Comparison of ENCODE assay signal across 18 mouse cellular contexts in genomic region chr5:30520214-30520732, GRCm38 (mm10). TPM values are rescaled to one million over a fixed set of nuclear protein-coding genes. Genes with fewer than 3 reads are reported as not detected.
DNase-seq lines count a peak whose midpoint lies in the region; ATAC-seq and TF ChIP-seq lines count a peak whose summit lies in the region.
"Had no signal": no experiment of that assay in that cellular context is flagged by ENCODE, and none has a peak within 500 bp of the region (broad histone marks: within the 10 kb centered on the region; RNA-seq: fewer than 3 reads in every experiment).

No protein-coding gene starts in this region.

- TF ChIP-seq POLR2A in MEL (IDR thresholded peaks at IDR 0.05; ENCODE audit: control insufficient read depth in 1 of 2, insufficient read depth in 1 of 2, low read depth in 1 of 2, low read length in 2 of 2, poor library complexity in 1 of 2) = no peak

- DNase-seq in embryonic facial prominence, embryonic 10.5 days (ENCODE audit: low spot score) = no peak
- peak; percentile 69 for DNase-seq in MEL (ENCODE audit: low read depth, low spot score)
- DNase-seq in liver, postnatal 0 days = no peak
- DNase-seq in left cerebral cortex, adult 2 months (ENCODE audit: extremely low spot score in 1 of 2, low spot score in 2 of 2) = no peak
- no peak for DNase-seq in embryo, embryonic 10.5 days (ENCODE audit: low spot score)
- no peak for DNase-seq in gastrocnemius, postnatal 36 days
- DNase-seq: B cell, adult 2 months; kidney, postnatal 10 days; midbrain, embryonic 14.5 days had no signal

- H3K27me3 ChIP-seq in embryonic facial prominence, embryonic 13.5 days = no peaks in the 10 kb centered on the region
- 0 out of 2 replicates have a peak, but pooled peaks cover 4% of the 10 kb centered on the region for H3K27me3 ChIP-seq in embryonic facial prominence, embryonic 10.5 days (replicated peaks; ENCODE audit: low read depth, poor library complexity, severe bottlenecking)
- no peaks in the 10 kb centered on the region; a peak in 1 of 4 replicates for H3K27me3 ChIP-seq in MEL (ENCODE audit: control insufficient read depth in 1 of 2, insufficient read depth in 2 of 2, low read length in 2 of 2)
- H3K27me3 ChIP-seq in liver, postnatal 0 days (ENCODE audit: insufficient read depth, low read length) = no peaks in the 10 kb centered on the region
- H3K27me3 ChIP-seq: hindbrain, embryonic 15.5 days; neural tube, embryonic 12.5 days had no signal

- H3K36me3 ChIP-seq in embryonic facial prominence, embryonic 13.5 days = no peaks in the 10 kb centered on the region
- no peaks in the 10 kb centered on the region for H3K36me3 ChIP-seq in embryonic facial prominence, embryonic 10.5 days (replicated peaks)
- peaks cover 0 to 35% of the 10 kb centered on the region in 2 experiments; a peak in 2 of 4 replicates for H3K36me3 ChIP-seq in MEL (ENCODE audit: control insufficient read depth in 1 of 2, insufficient read depth in 2 of 2, low read length in 2 of 2)
- H3K36me3 ChIP-seq in liver, postnatal 0 days (replicated peaks; ENCODE audit: insufficient read depth, low read length) = no peaks in the 10 kb centered on the region
- H3K36me3 ChIP-seq: hindbrain, embryonic 15.5 days; neural tube, embryonic 12.5 days had no signal

- H3K27ac ChIP-seq in embryonic facial prominence, embryonic 13.5 days = peak overlapping the region; percentile 17; the same call in 1 of the 2 replicates
- no peak overlapping the region for H3K27ac ChIP-seq in embryonic facial prominence, embryonic 10.5 days (replicated peaks)
- peak overlapping the region; percentile 49; the same call in 1 of the 2 replicates for H3K27ac ChIP-seq in MEL (ENCODE audit: control insufficient read depth, low read depth, low read length)
- no peak overlapping the region for H3K27ac ChIP-seq in liver, postnatal 0 days (ENCODE audit: low read depth)
- no peak overlapping the region for H3K27ac ChIP-seq in left cerebral cortex, adult 2 months
- H3K27ac ChIP-seq: hindbrain, embryonic 15.5 days; neural tube, embryonic 12.5 days had no signal

- ATAC-seq in embryonic facial prominence, embryonic 13.5 days (ENCODE audit: insufficient number of reproducible peaks, insufficient read depth, low FRiP score, low TSS enrichment, low read depth) = no peak
- ATAC-seq in erythroblast, adult 5-6 weeks (replicated peaks; ENCODE audit: low FRiP score, poor library complexity, severe bottlenecking) = peak; percentile 38; the same call in 1 of the 2 replicates
- ATAC-seq in liver, postnatal 0 days = peak; percentile 36; the same call in 1 of the 2 replicates
- ATAC-seq: lung, postnatal 0 days had no signal

- H3K9ac ChIP-seq in embryonic facial prominence, embryonic 13.5 days = no peak overlapping the region
- peak overlapping the region; percentile 45 for H3K9ac ChIP-seq in MEL (ENCODE audit: control insufficient read depth, low read depth, low read length, poor library complexity, severe bottlenecking)
- H3K9ac ChIP-seq in liver, postnatal 0 days (replicated peaks) = no peak overlapping the region
- H3K9ac ChIP-seq: hindbrain, embryonic 15.5 days; neural tube, embryonic 12.5 days had no signal

- TF ChIP-seq RAD21 in MEL (IDR thresholded peaks at IDR 0.05; ENCODE audit: low read depth, low read length) = no peak

- intact Hi-C loops in left cerebral cortex, adult 2 months (cut with DNase I) = no loop called here
- intact Hi-C loops in gastrocnemius, postnatal 36 days (cut with DNase I) = no loop called here

- WGBS in embryonic facial prominence, embryonic 13.5 days = 82% methylated on average over 10 of the region's 10 CpGs
- 84% methylated on average over 10 of the region's 10 CpGs for WGBS in embryonic facial prominence, embryonic 10.5 days
- WGBS in liver, postnatal 0 days (ENCODE audit: insufficient replicate concordance) = 63% methylated on average over 10 of the region's 10 CpGs

- no peak overlapping the region for H3K4me2 ChIP-seq in embryonic facial prominence, embryonic 13.5 days
- H3K4me2 ChIP-seq in liver, postnatal 0 days (ENCODE audit: low read depth, low read length) = no peak overlapping the region
- H3K4me2 ChIP-seq: hindbrain, embryonic 15.5 days; neural tube, embryonic 12.5 days had no signal

- H3K79me2 ChIP-seq in MEL (ENCODE audit: control insufficient read depth, insufficient read depth, low read length, poor library complexity) = no peaks in the 10 kb centered on the region

- peaks cover 21% of the 10 kb centered on the region for H3K4me1 ChIP-seq in embryonic facial prominence, embryonic 13.5 days
- H3K4me1 ChIP-seq in embryonic facial prominence, embryonic 10.5 days = peaks cover 16% of the 10 kb centered on the region; the same call in 1 of the 2 replicates
- peaks cover 20 to 49% of the 10 kb centered on the region in 2 experiments for H3K4me1 ChIP-seq in MEL (ENCODE audit: control insufficient read depth in 1 of 2, insufficient read depth in 2 of 2, low read length in 2 of 2)
- H3K4me1 ChIP-seq in liver, postnatal 0 days (ENCODE audit: insufficient read depth) = peaks cover 10% of the 10 kb centered on the region
- H3K4me1 ChIP-seq: neural tube, embryonic 12.5 days had no signal

- no peaks in the 10 kb centered on the region for H3K9me3 ChIP-seq in embryonic facial prominence, embryonic 13.5 days
- no peaks in the 10 kb centered on the region for H3K9me3 ChIP-seq in embryonic facial prominence, embryonic 10.5 days
- H3K9me3 ChIP-seq in MEL (replicated peaks; ENCODE audit: insufficient read depth, low read length) = no peaks in the 10 kb centered on the region
- H3K9me3 ChIP-seq in liver, postnatal 0 days (ENCODE audit: low read length) = no peaks in the 10 kb centered on the region
- H3K9me3 ChIP-seq: hindbrain, embryonic 15.5 days; neural tube, embryonic 12.5 days had no signal

- H3K4me3 ChIP-seq in embryonic facial prominence, embryonic 13.5 days = no peak overlapping the region
- no peak overlapping the region for H3K4me3 ChIP-seq in embryonic facial prominence, embryonic 10.5 days
- peak overlapping the region in 1 of 2 experiments; percentile 12; a peak in 2 of 4 replicates for H3K4me3 ChIP-seq in MEL (ENCODE audit: control insufficient read depth in 1 of 2, insufficient read depth in 1 of 2, low read depth in 2 of 2, low read length in 2 of 2)
- H3K4me3 ChIP-seq in liver, postnatal 0 days (ENCODE audit: low read depth, low read length) = no peak overlapping the region
- H3K4me3 ChIP-seq in left cerebral cortex, adult 2 months = no peak overlapping the region
- H3K4me3 ChIP-seq: hindbrain, embryonic 15.5 days; neural tube, embryonic 12.5 days had no signal

- no peak for TF ChIP-seq CTCF in MEL (IDR thresholded peaks at IDR 0.05 in 2 of 3, conservative IDR thresholded peaks at IDR 0.05 in 1 of 3; ENCODE audit: control insufficient read depth in 1 of 3, insufficient read depth in 1 of 3, low read depth in 2 of 3, low read length in 3 of 3, poor library complexity in 1 of 3, severe bottlenecking in 1 of 3)
- TF ChIP-seq CTCF in liver, postnatal 0 days (IDR thresholded peaks at IDR 0.05; ENCODE audit: low read depth) = no peak
- TF ChIP-seq CTCF in left cerebral cortex, adult 2 months (IDR thresholded peaks at IDR 0.05) = no peak

- peak; percentile 59 to 78 for TF ChIP-seq EP300 in MEL (IDR thresholded peaks at IDR 0.05; ENCODE audit: low read depth in 1 of 2, low read length in 2 of 2)
- peak; percentile 44; the same call in 1 of the 2 replicates for TF ChIP-seq EP300 in liver, postnatal 0 days (IDR thresholded peaks at IDR 0.05; ENCODE audit: low read depth)

TF ChIP-seq in MEL, 35 proteins besides CTCF, POLR2A, EP300 and RAD21 (continues in another document):
- TF ChIP-seq ZMIZ1 (IDR thresholded peaks at IDR 0.05; ENCODE audit: low read depth, low read length) (no peak), ETS1 (IDR thresholded peaks at IDR 0.05; ENCODE audit: low read depth, low read length) (no peak), ZNF384 (IDR thresholded peaks at IDR 0.05; ENCODE audit: low read depth, low read length) (peak; percentile 13; the same call in 1 of the 2 replicates)

RNA-seq across cellular contexts. Expression of gene Cib4, which starts 25.4 kb away (rescaled TPM):
- not detected in 2 replicates for polyA plus RNA-seq in embryonic facial prominence, embryonic 13.5 days (2015; fragmentation: Nextera tagmentation; extraction: Ambion mirVana)
- polyA plus RNA-seq in embryonic facial prominence, embryonic 10.5 days (2016; fragmentation: Nextera tagmentation; extraction: Ambion mirVana) = not detected in 2 replicates
- not detected in 2 replicates for total RNA-seq in MEL (2012; rRNA removed)
- not detected for polyA plus RNA-seq in MEL (2012; ENCODE audit: insufficient read depth in 1 of 2, insufficient read length in 2 of 2, low read depth in 1 of 2, low replicate concordance in 2 of 2, missing spikeins in 1 of 2)
- total RNA-seq in erythroblast, adult 5-6 weeks (2015; ENCODE audit: low replicate concordance) = not detected in 2 replicates
- not detected in 2 replicates for total RNA-seq in erythroblast, adult 5-6 weeks (2017; ENCODE audit: low replicate concordance)
- polyA plus RNA-seq in liver, postnatal 0 days (2015; fragmentation: Nextera tagmentation; extraction: Ambion mirVana) = not detected in 2 replicates
- total RNA-seq in left cerebral cortex, adult 2 months (2021) = not detected
- total RNA-seq in gastrocnemius, postnatal 36 days (2021) = not detected
- total RNA-seq: ES-E14; left cerebral cortex, adult 8-10 months had no signal
- polyA plus RNA-seq: heart, embryonic 16.5 days; hindbrain, embryonic 15.5 days; midbrain, embryonic 14.5 days; neural tube, embryonic 12.5 days; thymus, postnatal 0 days had no signal

RNA-seq across cellular contexts. Expression of gene 1700001C02Rik, which starts 54.4 kb away (rescaled TPM):
- polyA plus RNA-seq in embryonic facial prominence, embryonic 13.5 days (2015; fragmentation: Nextera tagmentation; extraction: Ambion mirVana) = not detected in 2 replicates
- not detected in 2 replicates for polyA plus RNA-seq in embryonic facial prominence, embryonic 10.5 days (2016; fragmentation: Nextera tagmentation; extraction: Ambion mirVana)
- total RNA-seq in MEL (2012; rRNA removed) = not detected in 2 replicates
- polyA plus RNA-seq in MEL (2012; ENCODE audit: insufficient read depth in 1 of 2, insufficient read length in 2 of 2, low read depth in 1 of 2, low replicate concordance in 2 of 2, missing spikeins in 1 of 2) = not detected
- total RNA-seq in erythroblast, adult 5-6 weeks (2015; ENCODE audit: low replicate concordance) = not detected in 2 replicates
- not detected in 2 replicates for total RNA-seq in erythroblast, adult 5-6 weeks (2017; ENCODE audit: low replicate concordance)
- polyA plus RNA-seq in liver, postnatal 0 days (2015; fragmentation: Nextera tagmentation; extraction: Ambion mirVana) = not detected in 2 replicates
- not detected for total RNA-seq in left cerebral cortex, adult 2 months (2021)
- total RNA-seq in gastrocnemius, postnatal 36 days (2021) = not detected
- total RNA-seq: ES-E14 had no signal
- polyA plus RNA-seq: neural tube, embryonic 12.5 days had no signal

RNA-seq across cellular contexts. Expression of gene Otof, which starts 58.5 kb away (rescaled TPM):
- polyA plus RNA-seq in embryonic facial prominence, embryonic 13.5 days (2015; fragmentation: Nextera tagmentation; extraction: Ambion mirVana) = 0.94 and 1.1 TPM in 2 replicates
- polyA plus RNA-seq in embryonic facial prominence, embryonic 10.5 days (2016; fragmentation: Nextera tagmentation; extraction: Ambion mirVana) = 0.05 TPM in 1 of 2 replicates, not detected in the other
- total RNA-seq in MEL (2012; rRNA removed) = not detected in 2 replicates
- polyA plus RNA-seq in MEL (2012; ENCODE audit: insufficient read depth in 1 of 2, insufficient read length in 2 of 2, low read depth in 1 of 2, low replicate concordance in 2 of 2, missing spikeins in 1 of 2) = under 1 TPM in 1 of 2 experiments, not detected in 1; 0.01 TPM
- 0.21 TPM in 1 of 2 replicates, not detected in the other for total RNA-seq in erythroblast, adult 5-6 weeks (2015; ENCODE audit: low replicate concordance)
- not detected in 2 replicates for total RNA-seq in erythroblast, adult 5-6 weeks (2017; ENCODE audit: low replicate concordance)
- not detected in 2 replicates for polyA plus RNA-seq in liver, postnatal 0 days (2015; fragmentation: Nextera tagmentation; extraction: Ambion mirVana)
- 10 to 100 TPM; 20.7 to 27.5 TPM for total RNA-seq in left cerebral cortex, adult 2 months (2021)
- under 1 TPM; 0.05 to 0.18 TPM for total RNA-seq in gastrocnemius, postnatal 36 days (2021)

Comparison
In these comparisons a context has a peak if more than half of its experiments do, and no peak if none do; other contexts are left out.
1. H3K27ac ChIP-seq: peak in embryonic facial prominence, embryonic 13.5 days (single experiment) and MEL (single experiment); none in embryonic facial prominence, embryonic 10.5 days (single experiment), liver, postnatal 0 days (single experiment) and left cerebral cortex, adult 2 months (single experiment).
2. RNA of gene Otof, which starts 58.5 kb away (total RNA-seq): 20.7 to 27.5 TPM in left cerebral cortex, adult 2 months; 0.05 to 0.18 TPM in gastrocnemius, postnatal 36 days, not detected in MEL and 0.21 TPM in erythroblast, adult 5-6 weeks; every median in the first group is over 10 times any median in the second.